Mouse (Mus musculus): Measurements from ENCODE around the gene Heg1. TPM values are rescaled to one million over a fixed set of nuclear protein-coding genes. Genes with fewer than 3 reads are reported as not detected.

The Heg1 gene
- polyA plus RNA-seq, 1 experiment from 2014 or later: 33.5 TPM

DNA sequence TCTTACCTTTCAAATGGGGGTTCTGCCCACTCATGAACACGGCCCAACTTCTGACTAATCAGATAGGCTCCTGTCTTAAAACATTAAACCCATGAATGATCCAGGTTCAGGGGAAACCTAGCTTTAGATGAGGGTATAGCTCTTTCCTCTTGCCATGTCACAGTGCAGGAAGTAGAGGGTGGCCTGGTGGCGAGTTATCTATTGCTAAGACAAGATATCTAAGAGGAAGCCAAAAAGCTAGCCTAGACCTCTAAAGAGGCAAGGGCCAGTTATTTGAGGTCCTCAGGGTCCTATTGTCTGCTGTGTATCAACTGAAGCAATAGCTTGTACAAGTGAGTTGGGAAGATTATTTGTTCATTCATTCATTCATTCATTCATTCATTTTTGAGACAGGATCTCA lies 15.7 kb upstream of the Heg1 start:
- Histone ChIP-seq H3K27me3 (replicated peaks; ENCODE audit: insufficient read depth, low read length) (no peaks in the 10 kb centered on the region), H3K9me3 (ENCODE audit: low read length) (no peaks in the 10 kb centered on the region), H3K27ac (ENCODE audit: low read length) (no peak overlapping the region), H3K4me1 (ENCODE audit: insufficient read depth, low read depth, low read length) (no peaks in the 10 kb centered on the region), H3K9ac (replicated peaks; ENCODE audit: low read depth) (no peak overlapping the region), H3K36me3 (ENCODE audit: insufficient read depth, low read length) (no peaks in the 10 kb centered on the region), H3K4me3 (ENCODE audit: low read depth, low read length) (no peak overlapping the region), H3K4me2 (replicated peaks; ENCODE audit: low read depth, low read length) (no peak overlapping the region)
- no peak for ATAC-seq
- TF ChIP-seq CTCF (IDR thresholded peaks at IDR 0.05) (no peak), EP300 (IDR thresholded peaks at IDR 0.05) (no peak)
- DNase-seq (ENCODE audit: low spot score): no peak
- 74% methylated on average over 2 of the region's 2 CpGs for WGBS

DNA sequence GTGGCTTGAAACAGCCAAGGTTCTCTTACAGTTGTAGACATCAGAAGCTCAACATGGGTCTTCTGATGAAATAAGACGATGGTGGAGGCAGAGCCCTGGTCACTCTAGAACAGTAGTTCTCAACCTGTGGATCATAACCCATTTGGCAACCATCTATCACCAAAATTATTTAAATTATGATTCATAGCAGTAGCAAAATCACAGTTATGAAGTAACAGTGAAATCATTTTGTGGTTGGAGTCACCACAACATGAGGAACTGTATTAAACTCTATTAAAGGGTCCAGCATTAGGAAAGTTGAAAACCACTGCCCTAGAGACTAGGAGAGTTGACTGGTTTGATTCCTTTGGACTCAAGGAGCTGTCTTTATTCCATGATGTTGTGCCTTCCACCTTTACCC lies 15.1 kb upstream of the Heg1 start:
- no peak overlapping the region for H3K4me3 ChIP-seq (ENCODE audit: low read depth, low read length)
- 91% methylated on average over 1 of the region's 1 CpGs for WGBS
- TF ChIP-seq CTCF (IDR thresholded peaks at IDR 0.05) (no peak), EP300 (IDR thresholded peaks at IDR 0.05) (no peak)
- no peak overlapping the region for H3K27ac ChIP-seq (ENCODE audit: low read length)
- no peak overlapping the region for H3K9ac ChIP-seq (replicated peaks; ENCODE audit: low read depth)
- no peak overlapping the region for H3K4me2 ChIP-seq (replicated peaks; ENCODE audit: low read depth, low read length)
- H3K36me3 ChIP-seq (ENCODE audit: insufficient read depth, low read length): no peaks in the 10 kb centered on the region
- no peaks in the 10 kb centered on the region for H3K27me3 ChIP-seq (replicated peaks; ENCODE audit: insufficient read depth, low read length)
- no peaks in the 10 kb centered on the region for H3K9me3 ChIP-seq (ENCODE audit: low read length)
- no peaks in the 10 kb centered on the region for H3K4me1 ChIP-seq (ENCODE audit: insufficient read depth, low read depth, low read length)
- ATAC-seq (no peak), DNase-seq (ENCODE audit: low spot score) (no peak)

DNA sequence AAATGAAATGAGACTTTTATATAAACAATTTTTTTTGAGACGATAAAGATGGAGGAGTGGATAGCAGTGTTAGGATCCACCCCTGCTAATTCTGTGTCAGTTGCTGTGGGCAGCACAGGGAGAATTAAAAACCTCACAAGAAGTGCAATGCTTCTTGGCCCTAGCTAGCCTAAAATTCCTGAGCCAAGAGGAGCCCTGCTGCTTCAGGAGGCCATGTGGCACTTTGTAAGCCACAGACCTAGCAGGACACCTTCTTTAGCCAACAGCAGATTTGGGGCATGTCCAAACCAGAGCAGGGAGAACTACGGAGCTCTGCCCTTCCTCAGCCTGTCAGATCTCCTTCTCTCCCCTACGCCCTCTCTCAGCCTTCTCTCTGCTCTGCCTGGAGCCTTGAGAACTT lies 13.8 kb upstream of the Heg1 start:
- ATAC-seq (no peak), DNase-seq (ENCODE audit: low spot score) (no peak)
- Histone ChIP-seq H3K36me3 (ENCODE audit: insufficient read depth, low read length) (no peaks in the 10 kb centered on the region), H3K27me3 (replicated peaks; ENCODE audit: insufficient read depth, low read length) (no peaks in the 10 kb centered on the region), H3K27ac (ENCODE audit: low read length) (peak overlapping the region; percentile 40), H3K4me1 (ENCODE audit: insufficient read depth, low read depth, low read length) (peaks cover 3% of the 10 kb centered on the region), H3K4me2 (replicated peaks; ENCODE audit: low read depth, low read length) (no peak overlapping the region), H3K9ac (replicated peaks; ENCODE audit: low read depth) (no peak overlapping the region), H3K9me3 (ENCODE audit: low read length) (no peaks in the 10 kb centered on the region), H3K4me3 (ENCODE audit: low read depth, low read length) (no peak overlapping the region)
- TF ChIP-seq CTCF (IDR thresholded peaks at IDR 0.05): no peak
- no peak for TF ChIP-seq EP300 (IDR thresholded peaks at IDR 0.05)
- WGBS: 48% methylated on average over 3 of the region's 3 CpGs

DNA sequence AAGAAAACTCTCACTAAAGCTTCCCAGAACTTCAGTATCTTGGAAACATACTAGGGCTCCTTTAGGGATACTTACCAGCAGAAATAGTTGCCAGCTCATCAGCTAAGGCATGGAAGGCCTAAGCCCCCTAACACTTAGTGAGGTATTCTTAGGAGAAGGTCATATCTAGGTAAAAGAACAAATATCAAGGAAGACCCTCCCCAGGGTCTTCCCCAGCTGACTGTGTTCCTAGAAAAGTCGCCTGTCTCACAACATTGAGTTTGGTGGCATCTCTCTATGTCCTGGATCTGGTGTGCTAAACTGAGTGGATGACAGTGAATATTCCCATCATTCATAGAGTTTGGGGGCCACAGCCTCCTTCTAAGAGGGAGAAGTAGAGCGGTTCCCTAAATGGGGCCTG lies 13.2 kb upstream of the Heg1 start:
- 89% methylated on average over 2 of the region's 2 CpGs for WGBS

DNA sequence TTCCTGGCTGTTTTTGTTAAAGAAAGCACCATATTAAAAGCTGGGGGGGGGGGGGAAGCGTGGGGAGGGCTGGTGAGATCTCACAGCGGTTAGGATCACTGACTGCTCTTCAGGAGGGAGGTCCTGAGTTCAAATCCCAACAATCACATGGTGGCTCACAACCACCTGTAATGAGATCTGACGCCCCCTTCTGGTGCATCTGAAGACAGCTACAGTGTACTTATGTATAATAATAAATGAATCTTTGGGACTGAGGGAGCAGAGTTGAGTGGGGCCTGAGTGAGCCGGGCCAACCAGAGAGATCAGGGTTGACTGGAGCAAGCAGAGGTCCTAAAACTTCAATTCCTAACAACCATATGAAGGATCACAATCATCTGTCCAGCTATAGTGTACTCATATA lies 12.0 kb upstream of the Heg1 start:
- ATAC-seq (no peak), DNase-seq (ENCODE audit: low spot score) (no peak)
- H3K9ac ChIP-seq (replicated peaks; ENCODE audit: low read depth): no peak overlapping the region
- TF ChIP-seq CTCF (IDR thresholded peaks at IDR 0.05): peak; percentile 28
- TF ChIP-seq EP300 (IDR thresholded peaks at IDR 0.05): no peak
- no peaks in the 10 kb centered on the region for H3K9me3 ChIP-seq (ENCODE audit: low read length)
- no peak overlapping the region for H3K27ac ChIP-seq (ENCODE audit: low read length)
- 86% methylated on average over 3 of the region's 4 CpGs for WGBS
- H3K4me2 ChIP-seq (replicated peaks; ENCODE audit: low read depth, low read length): no peak overlapping the region
- H3K27me3 ChIP-seq (replicated peaks; ENCODE audit: insufficient read depth, low read length): no peaks in the 10 kb centered on the region
- H3K4me1 ChIP-seq (ENCODE audit: insufficient read depth, low read depth, low read length): peaks cover 16% of the 10 kb centered on the region
- no peak overlapping the region for H3K4me3 ChIP-seq (ENCODE audit: low read depth, low read length)
- H3K36me3 ChIP-seq (ENCODE audit: insufficient read depth, low read length): no peaks in the 10 kb centered on the region

More for the DNA sequence above, 13.2 kb upstream of the Heg1 start:
- TF ChIP-seq EP300 (IDR thresholded peaks at IDR 0.05): no peak
- no peak for TF ChIP-seq CTCF (IDR thresholded peaks at IDR 0.05)
- H3K27me3 ChIP-seq (replicated peaks; ENCODE audit: insufficient read depth, low read length): no peaks in the 10 kb centered on the region
- no peak for DNase-seq (ENCODE audit: low spot score)
- ATAC-seq: no peak
- H3K27ac ChIP-seq (ENCODE audit: low read length): peak overlapping the region; percentile 40; the same call in 1 of the 2 replicates
- no peak overlapping the region for H3K4me3 ChIP-seq (ENCODE audit: low read depth, low read length)
- no peak overlapping the region for H3K4me2 ChIP-seq (replicated peaks; ENCODE audit: low read depth, low read length)
- H3K9me3 ChIP-seq (ENCODE audit: low read length): no peaks in the 10 kb centered on the region
- H3K36me3 ChIP-seq (ENCODE audit: insufficient read depth, low read length): no peaks in the 10 kb centered on the region
- H3K9ac ChIP-seq (replicated peaks; ENCODE audit: low read depth): no peak overlapping the region
- H3K4me1 ChIP-seq (ENCODE audit: insufficient read depth, low read depth, low read length): peaks cover 8% of the 10 kb centered on the region

DNA sequence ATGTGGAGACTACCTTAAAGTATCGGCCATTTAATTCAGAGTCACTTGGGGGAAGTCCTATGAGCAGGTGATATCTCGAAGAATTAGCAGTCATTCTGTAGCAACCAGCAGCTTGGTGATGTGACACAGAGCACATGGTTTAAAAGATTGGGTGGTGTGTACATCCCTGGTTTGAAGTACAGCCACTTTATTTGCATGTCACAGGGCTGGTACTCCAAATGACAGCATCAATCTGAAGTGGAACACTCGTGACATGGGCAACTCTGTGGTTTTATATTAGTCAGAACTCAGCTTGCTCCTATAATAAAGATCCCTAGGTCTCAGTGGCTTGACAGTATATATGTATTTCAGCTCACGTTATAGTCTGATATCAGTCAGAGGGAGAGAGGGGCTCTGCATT lies 11.5 kb upstream of the Heg1 start:
- Histone ChIP-seq H3K9ac (replicated peaks; ENCODE audit: low read depth) (no peak overlapping the region), H3K27me3 (replicated peaks; ENCODE audit: insufficient read depth, low read length) (no peaks in the 10 kb centered on the region), H3K27ac (ENCODE audit: low read length) (no peak overlapping the region), H3K4me1 (ENCODE audit: insufficient read depth, low read depth, low read length) (peaks cover 20% of the 10 kb centered on the region), H3K4me3 (ENCODE audit: low read depth, low read length) (no peak overlapping the region), H3K4me2 (replicated peaks; ENCODE audit: low read depth, low read length) (no peak overlapping the region), H3K9me3 (ENCODE audit: low read length) (no peaks in the 10 kb centered on the region), H3K36me3 (ENCODE audit: insufficient read depth, low read length) (no peaks in the 10 kb centered on the region)
- ATAC-seq (no peak), DNase-seq (ENCODE audit: low spot score) (no peak)
- TF ChIP-seq EP300 (IDR thresholded peaks at IDR 0.05): no peak
- no peak for TF ChIP-seq CTCF (IDR thresholded peaks at IDR 0.05)
- WGBS: 83% methylated on average over 4 of the region's 4 CpGs

DNA sequence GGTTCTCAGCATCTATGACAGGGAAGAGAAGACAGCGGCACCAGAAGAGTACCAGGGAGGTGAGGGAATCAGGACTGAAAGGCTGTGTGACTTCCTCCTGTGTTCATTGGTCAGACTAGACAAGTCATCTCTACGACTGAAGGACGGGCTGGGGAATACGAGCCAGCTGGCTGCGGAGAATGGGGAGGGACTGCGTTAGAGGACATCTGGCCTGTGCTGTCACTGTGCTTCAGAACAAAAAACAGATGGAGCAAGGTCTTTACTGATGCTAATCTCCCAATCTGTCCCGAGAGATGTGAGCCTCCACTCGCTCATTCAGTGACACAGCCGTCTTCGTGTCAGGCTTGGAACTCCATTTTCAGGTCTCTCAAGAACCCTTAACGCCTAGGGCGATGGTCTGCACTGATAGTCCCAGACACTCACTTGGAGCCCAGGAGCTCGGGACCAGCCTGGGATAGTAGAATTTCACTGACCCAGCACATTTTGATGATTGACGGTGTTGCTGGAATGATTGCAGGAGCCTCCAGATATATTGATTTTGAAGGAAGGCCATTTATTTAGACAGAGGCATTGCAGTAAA lies 10.6 kb upstream of the Heg1 start:
- DNase-seq (ENCODE audit: low spot score) (peak; percentile 88), ATAC-seq (peak; percentile 40)
- no peak overlapping the region for H3K4me2 ChIP-seq (replicated peaks; ENCODE audit: low read depth, low read length)
- no peak overlapping the region for H3K27ac ChIP-seq (ENCODE audit: low read length)
- H3K27me3 ChIP-seq (replicated peaks; ENCODE audit: insufficient read depth, low read length): no peaks in the 10 kb centered on the region
- no peak overlapping the region for H3K4me3 ChIP-seq (ENCODE audit: low read depth, low read length)
- no peaks in the 10 kb centered on the region for H3K36me3 ChIP-seq (ENCODE audit: insufficient read depth, low read length)
- H3K9ac ChIP-seq (replicated peaks; ENCODE audit: low read depth): no peak overlapping the region
- 57% methylated on average over 14 of the region's 14 CpGs for WGBS
- TF ChIP-seq CTCF (IDR thresholded peaks at IDR 0.05) (no peak), EP300 (IDR thresholded peaks at IDR 0.05) (no peak)
- peaks cover 20% of the 10 kb centered on the region for H3K4me1 ChIP-seq (ENCODE audit: insufficient read depth, low read depth, low read length)
- no peaks in the 10 kb centered on the region for H3K9me3 ChIP-seq (ENCODE audit: low read length)
